Mouse (Mus musculus): ENCODE results near the gene Slc6a2.

- TF ChIP-seq CTCF (IDR thresholded peaks at IDR 0.05 in 2 of 3, conservative IDR thresholded peaks at IDR 0.05 in 1 of 3; ENCODE audit: control insufficient read depth in 1 of 3, insufficient read depth in 1 of 3, low read depth in 2 of 3, low read length in 3 of 3, poor library complexity in 1 of 3, severe bottlenecking in 1 of 3) (peak in 2 of 3 experiments; percentile 9 to 59; a peak in 2 of 6 replicates), EP300 (IDR thresholded peaks at IDR 0.05; ENCODE audit: low read depth in 1 of 2, low read length in 2 of 2) (no peak), BHLHE40 (IDR thresholded peaks at IDR 0.05; ENCODE audit: borderline replicate concordance, low read depth, low read length) (no peak), POLR2A (IDR thresholded peaks at IDR 0.05; ENCODE audit: control insufficient read depth in 1 of 2, insufficient read depth in 1 of 2, low read depth in 1 of 2, low read length in 2 of 2, poor library complexity in 1 of 2) (no peak)
These were observed 38.7 kb downstream of the Slc6a2 start for GRCm38 (mm10) chr8:92998600-92998999.

Data from MEL (cell line).